Mouse (Mus musculus): ENCODE data around the gene Corin.

GRCm38 (mm10) chr5:72493906-72494305 is 10.4 kb downstream of the Corin start:
- TF ChIP-seq CTCF (IDR thresholded peaks at IDR 0.05; ENCODE audit: borderline replicate concordance, extremely low read depth, insufficient read depth, insufficient read length) (no peak), POLR2A (IDR thresholded peaks at IDR 0.05; ENCODE audit: borderline replicate concordance, extremely low read depth, insufficient read depth, insufficient read length, poor library complexity, severe bottlenecking) (no peak)
